Mouse (Mus musculus): ENCODE results near the gene Rarg. TPM values are rescaled to one million over a fixed set of nuclear protein-coding genes. Genes with fewer than 3 reads are reported as not detected.

The Rarg gene
- polyA plus RNA-seq, 1 experiment from 2014 or later = 10.1 TPM

DNA sequence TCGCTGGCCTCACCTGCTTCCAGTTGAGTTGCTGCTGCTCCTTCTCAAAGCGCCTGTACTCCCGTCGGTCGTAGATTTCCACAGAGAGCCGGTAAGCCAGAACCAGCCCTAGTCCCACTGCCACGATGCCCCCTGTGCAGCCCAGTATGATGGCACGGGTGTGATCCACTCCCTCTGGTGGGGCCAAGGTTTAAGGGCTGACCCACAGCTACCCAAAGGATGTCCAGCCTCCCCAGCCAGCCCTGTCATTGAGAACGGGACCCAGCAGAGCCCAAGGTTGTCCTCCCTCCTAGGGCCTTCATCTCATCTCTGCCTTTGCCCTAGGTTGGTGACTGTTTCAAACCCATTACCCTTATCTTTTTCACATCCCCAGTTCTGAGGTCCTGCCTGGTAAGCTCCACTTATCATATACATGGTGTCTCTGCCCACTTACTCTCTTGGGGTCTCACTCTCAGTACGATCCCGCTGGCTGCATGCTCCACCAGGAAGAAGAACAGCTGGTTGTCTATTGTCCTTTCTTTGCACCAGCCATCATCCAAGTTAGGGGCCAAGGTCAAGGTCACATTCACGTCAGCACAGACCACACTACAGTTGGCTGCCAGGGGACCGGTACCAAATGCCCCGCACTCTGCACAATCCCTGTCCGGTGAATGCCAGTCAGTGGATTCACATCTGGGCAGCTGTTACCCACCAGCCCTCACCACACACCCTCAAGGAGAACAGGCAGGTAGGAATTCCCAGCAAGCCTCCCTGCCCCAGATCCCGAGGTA lies 40.7 kb downstream of the Rarg start:
- peak; percentile 74 for DNase-seq (ENCODE audit: low spot score, missing footprints)
- Histone ChIP-seq H3K36me3 (ENCODE audit: control insufficient read depth, insufficient read depth, low read length) (peaks cover 9% of the 10 kb centered on the region), H3K27me3 (ENCODE audit: control insufficient read depth, insufficient read depth, low read length) (no peaks in the 10 kb centered on the region), H3K9me3 (ENCODE audit: control insufficient read depth, low read length) (no peaks in the 10 kb centered on the region), H3K4me3 (ENCODE audit: low read depth, low read length) (no peak overlapping the region), H3K27ac (ENCODE audit: low read depth, low read length) (no peak overlapping the region), H3K4me2 (no peak overlapping the region), H3K4me1 (ENCODE audit: control insufficient read depth, insufficient read depth, low read length) (no peaks in the 10 kb centered on the region), H3K9ac (ENCODE audit: low read length) (no peak overlapping the region)
- ATAC-seq (ENCODE audit: low FRiP score) = no peak
- 84% methylated on average over 16 of the region's 16 CpGs for WGBS

DNA sequence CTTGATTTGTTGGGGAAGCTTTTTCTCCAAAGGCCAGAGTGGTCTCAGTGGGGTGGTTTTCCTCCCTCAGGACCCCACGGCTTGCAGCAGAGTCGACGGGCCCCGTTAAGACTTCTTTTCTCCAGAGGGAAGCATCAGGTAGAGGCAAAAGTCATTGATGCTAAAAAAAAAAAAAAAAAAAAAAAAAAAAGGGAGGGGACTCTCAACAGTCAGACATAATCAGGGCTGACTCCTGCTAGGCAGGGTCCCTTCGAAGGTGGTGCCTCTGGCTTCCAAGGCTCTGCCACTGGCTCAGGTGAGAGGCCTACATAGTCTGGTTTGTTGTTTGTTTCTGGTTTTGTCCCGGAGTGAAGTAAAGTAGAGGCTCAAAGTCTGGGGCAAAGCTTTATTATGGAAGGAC lies 41.7 kb downstream of the Rarg start:
- ATAC-seq (ENCODE audit: low FRiP score) (no peak), DNase-seq (ENCODE audit: low spot score, missing footprints) (peak; percentile 39)
- peaks cover 11% of the 10 kb centered on the region for H3K36me3 ChIP-seq (ENCODE audit: control insufficient read depth, insufficient read depth, low read length)
- H3K27ac ChIP-seq (ENCODE audit: low read depth, low read length) = no peak overlapping the region
- no peak overlapping the region for H3K4me2 ChIP-seq
- H3K27me3 ChIP-seq (ENCODE audit: control insufficient read depth, insufficient read depth, low read length) = no peaks in the 10 kb centered on the region
- no peak overlapping the region for H3K9ac ChIP-seq (ENCODE audit: low read length)
- no peaks in the 10 kb centered on the region for H3K4me1 ChIP-seq (ENCODE audit: control insufficient read depth, insufficient read depth, low read length)
- 70% methylated on average over 6 of the region's 6 CpGs for WGBS
- no peaks in the 10 kb centered on the region for H3K9me3 ChIP-seq (ENCODE audit: control insufficient read depth, low read length)
- no peak overlapping the region for H3K4me3 ChIP-seq (ENCODE audit: low read depth, low read length)

DNA sequence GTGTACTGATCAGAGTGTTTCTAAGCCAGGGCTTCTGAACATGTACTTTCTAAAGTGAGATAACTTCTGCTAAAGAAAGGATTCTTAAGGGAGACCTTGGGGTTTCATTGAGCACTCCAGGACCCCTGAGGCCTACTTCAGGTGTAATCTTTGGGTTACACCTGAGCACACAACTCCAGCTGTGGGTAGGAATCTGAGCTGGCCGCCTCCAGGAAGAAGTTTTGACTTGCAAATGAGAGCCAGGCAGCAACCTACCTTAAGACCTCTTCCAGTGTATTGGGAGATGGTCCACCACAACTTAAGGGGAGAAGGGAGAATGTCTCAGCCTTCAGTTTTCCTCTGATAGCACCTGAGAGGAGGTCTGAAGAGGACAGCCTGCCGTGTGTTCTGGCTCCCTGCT lies 43.2 kb downstream of the Rarg start:
- no peak overlapping the region for H3K4me3 ChIP-seq (ENCODE audit: low read depth, low read length)
- H3K4me1 ChIP-seq (ENCODE audit: control insufficient read depth, insufficient read depth, low read length) = no peaks in the 10 kb centered on the region
- no peak overlapping the region for H3K4me2 ChIP-seq
- H3K27me3 ChIP-seq (ENCODE audit: control insufficient read depth, insufficient read depth, low read length) = no peaks in the 10 kb centered on the region
- ATAC-seq (ENCODE audit: low FRiP score) = no peak
- WGBS = 41% methylated on average over 2 of the region's 2 CpGs
- peaks cover 18% of the 10 kb centered on the region for H3K36me3 ChIP-seq (ENCODE audit: control insufficient read depth, insufficient read depth, low read length)
- no peaks in the 10 kb centered on the region for H3K9me3 ChIP-seq (ENCODE audit: control insufficient read depth, low read length)
- H3K9ac ChIP-seq (ENCODE audit: low read length) = no peak overlapping the region
- DNase-seq (ENCODE audit: low spot score, missing footprints) = peak; percentile 12
- no peak overlapping the region for H3K27ac ChIP-seq (ENCODE audit: low read depth, low read length)

DNA sequence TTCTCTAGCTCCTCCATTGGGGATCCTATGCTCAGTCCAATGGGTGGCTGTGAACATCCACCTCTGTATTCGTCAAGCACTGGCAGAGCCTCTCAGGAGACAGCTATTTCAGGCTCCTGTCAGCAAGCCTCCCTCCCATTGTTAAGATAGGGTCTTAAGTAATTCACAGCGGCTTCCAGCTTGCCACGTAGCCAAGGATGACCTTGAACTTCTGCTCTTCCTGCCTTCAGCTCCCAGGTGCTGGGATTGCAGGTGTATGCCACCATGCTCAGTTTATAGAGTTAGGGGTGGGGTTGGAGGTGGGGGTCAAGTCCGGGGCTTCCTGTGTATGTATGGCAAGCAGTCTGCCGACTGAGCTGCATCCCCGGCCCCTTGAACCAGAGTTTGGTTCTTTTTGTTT lies 45.4 kb downstream of the Rarg start:
- Histone ChIP-seq H3K4me2 (no peak overlapping the region), H3K27me3 (ENCODE audit: control insufficient read depth, insufficient read depth, low read length) (no peaks in the 10 kb centered on the region), H3K9me3 (ENCODE audit: control insufficient read depth, low read length) (no peaks in the 10 kb centered on the region), H3K9ac (ENCODE audit: low read length) (no peak overlapping the region), H3K36me3 (ENCODE audit: control insufficient read depth, insufficient read depth, low read length) (peaks cover 32% of the 10 kb centered on the region), H3K4me1 (ENCODE audit: control insufficient read depth, insufficient read depth, low read length) (no peaks in the 10 kb centered on the region), H3K4me3 (ENCODE audit: low read depth, low read length) (no peak overlapping the region), H3K27ac (ENCODE audit: low read depth, low read length) (no peak overlapping the region)
- DNase-seq (ENCODE audit: low spot score, missing footprints) (no peak), ATAC-seq (ENCODE audit: low FRiP score) (no peak)
- WGBS = 92% methylated on average over 6 of the region's 6 CpGs

DNA sequence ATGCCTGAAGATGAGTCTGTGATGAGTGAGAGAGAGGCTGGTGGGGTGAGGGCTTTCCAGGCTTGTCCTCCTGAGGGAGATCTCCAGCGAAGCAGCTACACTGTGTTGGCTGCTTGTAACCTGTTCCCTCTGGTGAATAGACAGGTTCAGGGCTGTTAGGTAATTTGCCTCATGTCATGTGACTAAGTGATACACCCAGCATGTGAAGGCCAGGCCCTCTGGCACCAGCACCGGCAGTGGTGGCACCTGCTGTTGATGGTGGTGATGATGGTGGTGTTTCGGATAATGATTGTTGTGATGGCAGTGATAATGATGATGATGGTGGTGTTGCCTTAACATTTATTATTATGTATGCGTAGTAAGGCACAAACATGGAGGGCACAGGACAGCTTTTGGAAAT lies 46.5 kb downstream of the Rarg start:
- no peak overlapping the region for H3K4me3 ChIP-seq (ENCODE audit: low read depth, low read length)
- H3K9ac ChIP-seq (ENCODE audit: low read length) = no peak overlapping the region
- H3K36me3 ChIP-seq (ENCODE audit: control insufficient read depth, insufficient read depth, low read length) = peaks cover 36% of the 10 kb centered on the region
- no peaks in the 10 kb centered on the region for H3K27me3 ChIP-seq (ENCODE audit: control insufficient read depth, insufficient read depth, low read length)
- ATAC-seq (ENCODE audit: low FRiP score) = no peak
- peak; percentile 73 for DNase-seq (ENCODE audit: low spot score, missing footprints)
- H3K9me3 ChIP-seq (ENCODE audit: control insufficient read depth, low read length) = no peaks in the 10 kb centered on the region
- H3K4me1 ChIP-seq (ENCODE audit: control insufficient read depth, insufficient read depth, low read length) = no peaks in the 10 kb centered on the region
- H3K4me2 ChIP-seq = no peak overlapping the region
- WGBS = 97% methylated on average over 4 of the region's 4 CpGs
- no peak overlapping the region for H3K27ac ChIP-seq (ENCODE audit: low read depth, low read length)

DNA sequence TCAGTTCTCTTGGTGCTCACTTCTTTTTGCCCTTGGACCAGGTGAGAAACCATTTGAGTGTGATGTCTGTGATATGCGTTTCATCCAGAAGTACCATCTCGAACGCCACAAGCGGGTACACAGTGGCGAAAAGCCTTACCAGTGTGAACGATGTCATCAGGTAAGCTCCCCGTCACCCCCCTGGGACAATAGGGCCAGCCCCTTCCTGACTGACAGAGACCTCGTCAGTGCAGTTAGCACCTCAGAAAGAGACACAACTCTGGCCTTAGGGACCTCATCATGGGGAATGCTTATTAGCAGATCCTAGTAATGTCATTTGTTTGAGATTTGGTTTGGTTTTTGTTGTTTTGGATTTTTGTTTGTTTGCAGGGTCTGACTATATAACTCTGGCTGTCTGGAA lies 48.2 kb downstream of the Rarg start:
- ATAC-seq (ENCODE audit: low FRiP score) = no peak
- Histone ChIP-seq H3K4me1 (ENCODE audit: control insufficient read depth, insufficient read depth, low read length) (peaks cover 13% of the 10 kb centered on the region), H3K9me3 (ENCODE audit: control insufficient read depth, low read length) (no peaks in the 10 kb centered on the region), H3K4me3 (ENCODE audit: low read depth, low read length) (no peak overlapping the region), H3K27me3 (ENCODE audit: control insufficient read depth, insufficient read depth, low read length) (no peaks in the 10 kb centered on the region), H3K27ac (ENCODE audit: low read depth, low read length) (no peak overlapping the region), H3K9ac (ENCODE audit: low read length) (no peak overlapping the region), H3K4me2 (no peak overlapping the region), H3K36me3 (ENCODE audit: control insufficient read depth, insufficient read depth, low read length) (peaks cover 38% of the 10 kb centered on the region)
- WGBS = 93% methylated on average over 8 of the region's 8 CpGs
- DNase-seq (ENCODE audit: low spot score, missing footprints) = peak; percentile 53

DNA sequence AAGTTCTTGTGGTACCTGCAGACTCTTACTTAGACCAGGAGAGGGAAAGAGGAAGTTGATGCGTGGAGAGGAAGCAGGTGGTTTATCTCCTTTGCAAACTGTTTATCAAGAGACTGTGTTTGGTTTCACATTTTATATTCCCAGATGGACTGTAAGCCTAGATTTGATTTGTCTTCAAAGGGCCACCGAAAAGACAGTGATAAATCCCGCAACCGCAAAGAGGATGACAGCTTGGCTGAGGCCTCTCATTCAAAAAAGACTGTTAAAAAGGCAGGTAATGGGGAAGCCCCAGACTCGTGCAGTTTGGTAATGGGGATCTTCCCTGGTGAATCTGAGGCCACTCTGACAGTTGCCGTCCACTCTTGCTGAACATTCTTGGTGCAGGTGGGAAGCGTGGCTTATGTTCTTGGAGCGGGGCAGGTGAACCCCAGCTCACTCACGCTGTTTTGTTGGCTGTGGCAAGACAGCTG lies 49.2 kb downstream of the Rarg start:
- H3K4me2 ChIP-seq = no peak overlapping the region
- H3K9ac ChIP-seq (ENCODE audit: low read length) = no peak overlapping the region

DNA sequence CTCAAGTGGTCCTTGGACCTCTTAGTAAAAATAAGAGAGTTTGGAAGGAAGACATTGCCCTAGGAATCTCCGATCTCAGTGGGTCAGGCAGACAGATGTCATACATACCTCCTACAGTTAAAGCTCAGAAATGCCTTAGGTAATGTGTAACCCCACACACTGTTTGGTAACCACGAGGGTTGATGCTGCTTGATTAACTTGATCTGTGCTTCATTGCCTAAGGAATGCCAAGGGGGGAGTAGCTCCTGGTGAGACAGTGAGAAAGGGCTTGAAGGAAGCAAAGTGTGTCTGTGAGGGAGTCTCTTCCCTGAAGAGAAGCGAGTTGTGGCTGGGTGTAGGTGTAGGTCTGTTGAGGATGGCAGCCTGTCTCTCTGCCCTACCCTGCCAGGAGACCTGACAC lies 50.0 kb downstream of the Rarg start:
- H3K27me3 ChIP-seq (ENCODE audit: control insufficient read depth, insufficient read depth, low read length) = no peaks in the 10 kb centered on the region
- no peak overlapping the region for H3K4me2 ChIP-seq
- DNase-seq (ENCODE audit: low spot score, missing footprints) (no peak), ATAC-seq (ENCODE audit: low FRiP score) (no peak)
- 91% methylated on average over 3 of the region's 3 CpGs for WGBS
- no peak overlapping the region for H3K4me3 ChIP-seq (ENCODE audit: low read depth, low read length)
- peaks cover 32% of the 10 kb centered on the region for H3K36me3 ChIP-seq (ENCODE audit: control insufficient read depth, insufficient read depth, low read length)
- no peak overlapping the region for H3K27ac ChIP-seq (ENCODE audit: low read depth, low read length)
- no peaks in the 10 kb centered on the region for H3K9me3 ChIP-seq (ENCODE audit: control insufficient read depth, low read length)
- peaks cover 13% of the 10 kb centered on the region for H3K4me1 ChIP-seq (ENCODE audit: control insufficient read depth, insufficient read depth, low read length)
- H3K9ac ChIP-seq (ENCODE audit: low read length) = no peak overlapping the region

More for the DNA sequence above, 49.2 kb downstream of the Rarg start:
- no peak overlapping the region for H3K4me3 ChIP-seq (ENCODE audit: low read depth, low read length)
- no peak for DNase-seq (ENCODE audit: low spot score, missing footprints)
- H3K9me3 ChIP-seq (ENCODE audit: control insufficient read depth, low read length) = no peaks in the 10 kb centered on the region
- peaks cover 13% of the 10 kb centered on the region for H3K4me1 ChIP-seq (ENCODE audit: control insufficient read depth, insufficient read depth, low read length)
- 92% methylated on average over 9 of the region's 9 CpGs for WGBS
- no peak for ATAC-seq (ENCODE audit: low FRiP score)
- H3K27me3 ChIP-seq (ENCODE audit: control insufficient read depth, insufficient read depth, low read length) = no peaks in the 10 kb centered on the region
- H3K36me3 ChIP-seq (ENCODE audit: control insufficient read depth, insufficient read depth, low read length) = peaks cover 38% of the 10 kb centered on the region
- no peak overlapping the region for H3K27ac ChIP-seq (ENCODE audit: low read depth, low read length)

DNA sequence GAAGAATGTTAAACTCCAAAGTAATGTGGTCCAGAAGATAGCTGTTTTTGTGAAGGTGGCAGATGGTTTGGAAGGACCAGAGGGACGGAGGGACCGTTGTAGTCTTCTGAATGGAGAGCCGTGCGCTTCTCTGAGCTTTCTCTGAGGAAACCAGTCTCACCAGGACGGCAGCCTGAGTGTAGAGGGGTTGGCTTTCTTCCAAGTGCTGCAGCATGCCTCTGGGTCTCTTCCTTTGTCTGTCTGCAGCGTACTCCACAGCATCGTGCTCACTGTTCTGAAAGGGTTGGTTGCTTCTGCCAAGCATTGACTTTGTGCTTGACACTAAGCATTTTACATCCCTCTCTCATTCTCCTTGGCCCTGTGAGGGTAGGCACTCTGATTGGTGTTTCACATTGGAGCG lies 51.5 kb downstream of the Rarg start:
- no peak overlapping the region for H3K9ac ChIP-seq (ENCODE audit: low read length)
- no peaks in the 10 kb centered on the region for H3K9me3 ChIP-seq (ENCODE audit: control insufficient read depth, low read length)
- H3K4me1 ChIP-seq (ENCODE audit: control insufficient read depth, insufficient read depth, low read length) = peaks cover 13% of the 10 kb centered on the region
- WGBS = 83% methylated on average over 8 of the region's 8 CpGs
- no peak overlapping the region for H3K4me3 ChIP-seq (ENCODE audit: low read depth, low read length)
- H3K27me3 ChIP-seq (ENCODE audit: control insufficient read depth, insufficient read depth, low read length) = no peaks in the 10 kb centered on the region
- ATAC-seq (ENCODE audit: low FRiP score) (no peak), DNase-seq (ENCODE audit: low spot score, missing footprints) (no peak)
- H3K27ac ChIP-seq (ENCODE audit: low read depth, low read length) = no peak overlapping the region
- peaks cover 28% of the 10 kb centered on the region for H3K36me3 ChIP-seq (ENCODE audit: control insufficient read depth, insufficient read depth, low read length)
- H3K4me2 ChIP-seq = no peak overlapping the region; the same call in 1 of the 2 replicates

All from midbrain, embryonic 11.5 days (tissue).